Mouse (Mus musculus): Measurements from ENCODE around the gene Plekhg1.
A peak's percentile ranks its signal among the peaks of the same experiment; 100 is the strongest.

The Plekhg1 gene

DNA sequence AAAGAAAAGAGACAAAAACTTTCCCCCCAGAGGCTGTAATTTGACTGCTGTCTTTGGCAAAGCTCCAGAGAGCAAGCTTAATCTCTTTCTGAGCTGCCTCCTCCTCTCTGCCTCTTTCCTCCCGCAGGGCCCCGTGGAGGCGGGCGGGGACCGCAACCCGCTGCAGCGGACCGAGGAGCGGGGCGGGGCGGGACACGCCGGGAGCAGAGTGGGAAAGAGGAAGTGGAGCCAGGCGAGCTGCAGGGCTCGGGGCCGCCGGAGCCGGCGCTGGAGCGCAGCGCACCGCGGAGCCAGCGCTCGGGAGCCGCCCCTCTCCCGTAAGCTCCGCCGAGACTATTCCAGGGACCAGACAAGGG, at the start of gene Plekhg1:
TSS of gene Plekhg1 (plus strand) at position 217 of the 356 bp plus-strand sequence.
- peak; percentile 37 to 71 for DNase-seq (ENCODE audit: low spot score in 2 of 2)

DNA sequence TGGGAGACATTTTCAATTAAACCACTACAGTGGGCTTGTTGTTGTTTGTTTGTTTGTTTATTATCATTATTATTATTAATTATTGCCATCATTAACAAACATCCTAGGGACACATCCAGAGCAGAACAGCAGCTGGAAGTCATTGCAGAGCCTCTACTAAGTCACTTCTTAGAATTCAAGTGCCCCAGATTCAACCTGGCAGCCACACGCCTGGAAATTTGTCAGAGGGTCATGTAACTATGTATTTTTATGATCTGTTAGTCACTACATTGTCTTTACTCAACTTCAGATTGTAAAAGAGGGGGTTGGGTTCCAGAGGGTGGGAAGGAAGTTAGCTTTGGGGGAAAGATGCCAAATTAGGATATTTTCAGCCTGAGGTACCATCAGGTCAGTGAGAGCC, 47.4 kb upstream of the Plekhg1 start:
- DNase-seq (ENCODE audit: low spot score in 2 of 2), result no peak

DNA sequence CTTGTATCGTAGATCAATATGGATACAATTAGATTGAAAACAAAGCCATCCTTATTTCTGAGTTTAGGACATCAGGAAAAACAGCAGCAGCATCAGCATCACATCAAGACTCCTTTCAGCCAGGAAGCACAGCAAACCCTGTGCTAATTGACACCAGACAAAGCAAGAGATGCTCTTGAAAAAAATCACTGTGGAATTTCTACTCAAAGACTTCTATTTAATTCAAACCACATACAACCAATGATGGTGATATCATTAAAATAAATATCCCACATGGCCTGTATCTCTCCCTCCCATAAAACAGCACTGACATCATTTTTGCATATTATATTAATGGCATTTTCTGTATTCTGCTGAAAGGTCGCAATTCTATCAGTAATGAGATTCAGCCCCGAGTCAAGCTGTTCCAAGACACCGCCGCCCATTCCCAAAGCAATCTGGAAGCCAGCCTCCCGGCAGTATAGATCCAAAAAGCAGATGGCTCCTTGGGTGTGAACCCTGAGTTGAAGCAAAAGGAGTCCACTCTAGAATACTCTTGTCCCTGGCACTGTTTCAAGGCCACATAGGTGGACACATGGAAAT, 46.4 kb upstream of the Plekhg1 start:
- DNase-seq (ENCODE audit: low spot score in 2 of 2), result no peak

DNA sequence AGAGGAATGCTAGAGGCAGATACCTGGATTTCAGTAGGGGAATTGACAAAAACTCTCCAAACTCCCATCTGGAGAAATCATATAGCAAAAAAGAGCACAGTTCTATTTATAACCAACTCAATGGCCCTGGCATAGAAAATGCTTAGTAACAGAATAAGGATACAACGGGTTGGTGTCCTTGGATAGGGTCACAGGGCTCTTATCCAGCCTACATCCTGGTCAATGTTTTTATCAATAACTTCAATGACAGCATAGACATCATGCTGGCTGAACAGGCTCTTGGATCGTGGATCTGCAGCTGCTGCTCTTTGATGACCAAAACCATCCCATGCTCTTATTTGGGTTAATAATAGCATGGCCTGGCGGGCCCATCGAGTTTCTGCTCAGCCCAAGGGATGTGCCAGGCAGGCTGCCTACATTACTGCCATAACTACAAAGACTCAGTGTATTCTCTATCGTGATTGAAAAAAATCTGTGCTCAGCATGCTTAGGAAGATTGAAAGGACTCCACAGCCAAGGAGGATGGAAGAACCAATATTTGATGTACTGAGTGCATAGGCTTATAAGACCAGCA, 44.7 kb upstream of the Plekhg1 start:
- DNase-seq (ENCODE audit: low spot score in 2 of 2), result no peak

DNA sequence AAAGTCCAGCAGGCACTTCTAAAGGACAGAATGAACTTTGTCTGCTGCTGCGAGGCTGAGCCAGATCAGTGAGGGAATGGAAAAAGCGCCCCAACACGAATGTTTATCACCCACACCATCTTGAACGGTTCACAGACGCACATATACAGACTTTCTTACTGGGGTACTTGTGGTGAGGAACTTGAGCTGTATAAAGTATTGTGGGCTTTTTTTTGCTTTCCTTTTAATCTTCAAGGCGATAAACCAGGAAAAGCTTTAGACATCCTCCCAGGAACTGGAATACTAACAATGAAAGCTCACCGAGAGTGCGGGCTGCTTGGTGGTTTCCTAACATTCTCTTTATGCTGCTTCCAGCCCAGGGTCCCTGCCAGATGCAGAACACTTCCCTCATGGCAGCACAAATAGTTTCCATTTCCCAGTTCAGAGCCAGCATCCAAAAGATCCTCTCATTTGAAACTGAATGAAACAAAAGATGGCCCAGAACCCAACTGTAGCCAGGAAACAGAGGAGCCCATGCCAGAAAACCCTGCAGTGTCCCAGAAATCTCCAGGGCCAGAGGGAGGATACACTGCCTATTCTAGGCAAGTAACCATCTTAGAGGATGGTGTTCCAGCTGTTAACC, 43.3 kb upstream of the Plekhg1 start:
- DNase-seq (ENCODE audit: low spot score in 2 of 2), result no peak

DNA sequence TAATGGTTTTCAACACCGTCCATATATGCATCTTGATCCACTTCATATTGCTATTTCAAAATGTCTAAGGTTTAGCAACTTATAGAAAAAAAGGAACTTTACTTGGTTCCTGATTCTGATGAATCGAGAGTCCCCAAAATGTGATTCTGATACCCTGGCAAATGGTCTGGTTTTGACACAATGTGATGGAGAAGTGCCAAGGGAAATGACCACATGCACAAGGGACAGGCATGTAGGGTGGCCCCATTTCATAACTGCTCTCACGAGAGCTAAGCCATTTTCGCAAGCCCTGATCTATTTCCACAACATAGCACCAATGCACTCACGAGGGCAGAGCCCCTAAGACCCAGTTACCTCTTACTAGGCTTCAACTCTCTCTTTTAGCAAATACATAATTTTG, 42.7 kb upstream of the Plekhg1 start:
- no peak for DNase-seq (ENCODE audit: low spot score in 2 of 2)

DNA sequence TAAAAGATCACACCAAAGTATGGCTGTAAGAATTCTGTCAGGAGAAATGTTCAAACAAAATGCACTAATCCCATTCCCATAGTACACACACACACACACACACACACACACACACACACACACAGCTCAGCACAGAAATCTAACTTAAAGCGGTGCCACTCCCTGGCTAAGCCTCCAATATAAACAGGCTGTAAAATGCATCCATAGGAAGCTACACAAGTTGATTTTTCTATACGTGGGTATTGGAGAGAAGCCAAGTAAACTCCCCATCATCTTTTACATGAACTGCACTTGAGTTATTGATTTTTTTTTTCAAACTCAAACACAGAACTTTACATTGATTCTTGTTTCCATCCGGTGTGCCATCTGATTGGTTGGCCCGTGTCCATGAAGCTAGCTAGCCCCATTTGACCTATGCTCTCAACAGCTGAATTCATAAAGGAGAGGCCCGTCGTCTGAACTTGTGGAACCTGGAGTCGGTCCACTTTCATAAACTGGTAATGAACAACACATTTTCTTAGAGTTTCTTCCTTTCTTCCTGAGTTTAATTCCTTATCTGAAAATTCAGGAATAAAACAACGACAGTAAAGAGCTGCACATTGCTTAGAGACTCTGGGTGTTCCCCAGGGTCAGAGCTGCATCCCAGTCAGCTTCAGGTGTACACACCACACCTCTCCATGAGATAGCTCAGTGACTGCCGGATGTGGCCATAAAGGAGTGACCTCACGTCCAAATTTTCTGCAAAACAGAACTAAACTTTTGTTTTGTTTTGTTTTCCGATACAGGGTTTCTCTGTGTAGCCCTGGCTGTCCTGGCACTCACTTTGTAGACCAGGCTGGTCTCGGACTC, 39.7 kb upstream of the Plekhg1 start:
- no peak for DNase-seq (ENCODE audit: low spot score in 2 of 2)

DNA sequence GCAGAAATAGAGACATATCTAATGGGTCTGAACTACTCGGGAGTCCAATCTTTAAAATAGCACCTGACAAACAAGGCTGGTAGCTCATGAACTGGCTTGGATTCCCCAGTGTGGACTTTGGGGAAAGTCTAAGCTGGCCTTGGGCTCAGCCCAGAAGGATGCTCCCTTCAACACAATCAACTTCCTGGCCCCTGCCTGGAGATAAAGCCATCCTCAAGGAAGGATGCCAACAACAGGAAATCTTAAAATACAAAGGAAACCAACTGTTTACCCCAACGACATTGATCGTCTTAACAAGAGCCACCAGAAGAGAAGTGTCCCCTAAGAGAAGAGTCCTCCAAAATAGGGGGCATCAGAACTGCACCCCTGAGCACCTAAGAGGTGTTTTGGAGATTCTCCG, 38.3 kb upstream of the Plekhg1 start:
- DNase-seq (ENCODE audit: low spot score in 2 of 2), result no peak

DNA sequence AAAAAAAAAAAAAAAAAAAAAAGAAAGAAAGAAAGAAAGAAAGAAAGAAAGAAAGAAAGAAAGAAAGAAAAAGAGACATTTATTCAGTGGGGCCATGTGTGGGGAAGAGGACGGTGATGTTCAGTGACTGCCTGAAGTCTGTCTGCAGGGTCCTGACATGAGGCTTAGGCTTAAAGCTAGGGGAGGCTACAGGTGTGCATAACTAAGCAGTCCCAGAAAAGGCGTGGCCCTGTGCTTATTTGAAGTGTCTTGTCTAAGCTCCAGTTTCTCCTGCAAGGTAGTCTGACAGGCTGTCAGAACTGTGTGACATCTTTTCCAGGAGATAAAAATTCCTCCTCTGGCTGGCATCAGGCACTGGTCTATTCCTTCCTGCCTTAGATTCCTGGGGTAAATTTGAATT, 37.6 kb upstream of the Plekhg1 start:
- DNase-seq (ENCODE audit: low spot score in 2 of 2), result no peak

DNA sequence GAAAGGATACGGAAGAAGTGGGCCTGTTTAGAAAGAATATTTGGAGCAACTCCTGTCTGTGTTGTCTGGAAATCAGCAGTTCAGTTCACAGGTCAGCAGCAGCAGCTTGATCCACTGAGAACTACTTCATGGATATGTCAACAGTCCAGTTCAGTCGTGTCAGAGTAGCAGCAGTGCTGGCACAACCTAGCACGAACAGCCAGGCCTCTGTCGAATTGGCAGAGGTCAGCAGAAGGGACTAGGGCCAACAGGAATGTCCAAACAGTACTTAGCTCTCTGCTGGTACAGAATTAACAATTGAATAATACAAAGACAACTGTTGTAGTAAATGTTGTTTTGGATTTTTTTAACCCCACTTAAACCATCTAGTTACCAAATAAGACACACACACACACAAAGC, 33.9 kb upstream of the Plekhg1 start:
- no peak for DNase-seq (ENCODE audit: low spot score in 2 of 2)

DNA sequence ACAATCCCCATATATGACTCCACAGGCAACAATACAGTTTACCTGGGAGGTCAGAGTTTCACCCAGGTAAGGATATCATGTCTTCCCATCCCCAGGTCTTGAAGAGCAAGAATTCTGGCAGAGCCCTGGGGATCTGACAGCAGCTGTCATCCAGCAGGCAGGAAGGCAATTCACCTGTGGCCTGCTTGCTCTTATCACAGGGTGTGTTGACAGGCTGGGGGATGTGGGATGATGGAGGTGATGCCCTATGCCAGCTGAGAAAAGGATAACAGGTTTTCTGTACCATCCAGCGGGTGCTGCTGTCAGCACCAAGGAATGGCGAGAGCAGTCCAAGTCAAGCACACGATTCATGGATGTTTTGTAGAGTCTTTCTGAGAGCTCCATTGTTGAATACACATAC, 30.1 kb upstream of the Plekhg1 start:
- DNase-seq (ENCODE audit: low spot score in 2 of 2), result no peak

DNA sequence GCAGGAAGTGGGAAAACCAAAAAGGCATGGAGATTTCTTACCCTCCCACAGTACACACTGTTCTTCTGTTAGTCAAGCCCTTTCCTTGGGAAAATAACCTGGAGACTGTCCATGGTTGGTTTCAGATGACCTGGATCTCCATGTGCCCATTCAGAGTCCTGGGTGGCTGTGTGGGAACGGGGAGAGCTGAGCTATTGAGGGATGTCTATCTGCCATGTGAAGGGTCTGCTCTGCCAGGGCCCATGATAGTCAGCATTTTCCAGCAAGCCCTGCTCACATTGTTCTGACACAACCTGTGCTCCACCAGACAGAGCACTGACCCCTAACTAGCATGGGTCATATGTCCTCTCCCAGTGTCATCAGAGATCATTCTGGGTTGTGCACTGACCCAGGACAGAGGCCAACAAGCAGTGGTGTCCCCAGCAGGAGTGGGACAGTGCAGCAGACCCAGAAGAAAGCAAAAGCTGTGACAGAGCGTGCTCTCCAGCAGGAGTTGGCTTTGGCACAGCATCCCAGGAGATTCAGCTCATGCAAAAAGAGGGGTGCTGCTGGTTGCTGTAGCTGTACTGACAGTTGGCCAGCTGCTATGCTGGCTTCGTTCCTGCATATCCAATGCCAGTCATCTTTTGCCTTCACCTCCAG, 24.7 kb upstream of the Plekhg1 start:
- DNase-seq (ENCODE audit: low spot score in 2 of 2), result peak in 1 of 2 experiments; percentile 32

DNA sequence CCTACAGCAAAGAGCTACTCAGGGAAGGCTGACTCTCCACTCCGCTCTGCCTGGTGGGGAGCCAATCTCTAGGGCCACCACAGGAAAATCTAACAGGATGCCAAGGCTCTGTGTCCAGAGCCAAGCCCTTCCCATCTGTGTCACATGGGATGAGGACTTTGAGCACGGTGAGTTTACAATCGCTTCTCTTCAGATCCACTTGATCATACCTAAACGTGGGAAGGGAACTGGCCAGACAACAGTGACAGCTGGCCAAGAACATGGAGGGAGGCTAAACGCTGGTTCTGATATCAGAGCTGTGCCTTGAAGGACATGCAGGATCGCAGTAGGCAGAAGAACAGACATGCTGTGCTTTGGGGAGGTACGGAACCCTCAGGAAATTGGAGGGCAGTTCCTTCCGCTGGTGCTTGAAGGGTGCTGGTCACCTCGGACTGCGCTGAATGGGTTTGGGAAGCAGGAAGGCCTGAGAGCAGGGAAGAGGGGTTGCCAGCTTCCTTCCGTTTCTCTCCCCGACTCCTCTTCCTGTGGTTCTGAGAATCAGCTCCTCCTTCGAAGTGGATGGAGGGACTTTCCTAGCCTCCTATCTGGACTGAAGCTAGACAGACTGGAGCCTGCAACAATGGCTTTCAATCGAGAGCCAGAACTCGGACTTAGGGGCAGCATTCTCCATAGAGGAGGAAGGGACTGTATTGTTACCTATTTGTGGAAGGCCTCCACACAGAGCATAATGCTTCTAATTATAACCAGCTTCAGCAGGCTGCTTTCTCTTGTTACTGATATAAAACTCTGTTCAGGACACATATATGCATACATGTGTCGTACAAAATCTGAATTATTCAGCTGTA, 21.9 kb upstream of the Plekhg1 start:
- peak in 1 of 2 experiments; percentile 28 for DNase-seq (ENCODE audit: low spot score in 2 of 2)

DNA sequence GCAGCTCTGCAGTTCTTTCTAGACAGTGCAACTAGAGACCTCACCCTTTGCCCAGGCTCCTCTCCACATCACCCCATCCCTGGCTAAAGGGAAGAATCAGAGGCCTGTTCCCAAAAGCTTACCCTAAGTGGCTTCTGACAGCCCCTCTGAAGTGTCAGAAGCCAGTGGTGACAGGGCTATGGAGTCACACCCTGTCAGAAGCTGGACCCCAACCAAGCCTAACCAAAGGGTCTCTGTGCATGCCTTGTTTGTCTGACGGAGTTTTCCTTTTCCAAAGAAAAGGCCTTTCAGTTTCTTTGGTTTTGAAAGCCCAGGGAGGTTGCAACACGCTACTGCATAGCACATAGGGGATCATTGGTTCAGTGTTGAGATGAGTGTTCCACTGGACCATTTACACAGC, 19.9 kb upstream of the Plekhg1 start:
- no peak for DNase-seq (ENCODE audit: low spot score in 2 of 2)

DNA sequence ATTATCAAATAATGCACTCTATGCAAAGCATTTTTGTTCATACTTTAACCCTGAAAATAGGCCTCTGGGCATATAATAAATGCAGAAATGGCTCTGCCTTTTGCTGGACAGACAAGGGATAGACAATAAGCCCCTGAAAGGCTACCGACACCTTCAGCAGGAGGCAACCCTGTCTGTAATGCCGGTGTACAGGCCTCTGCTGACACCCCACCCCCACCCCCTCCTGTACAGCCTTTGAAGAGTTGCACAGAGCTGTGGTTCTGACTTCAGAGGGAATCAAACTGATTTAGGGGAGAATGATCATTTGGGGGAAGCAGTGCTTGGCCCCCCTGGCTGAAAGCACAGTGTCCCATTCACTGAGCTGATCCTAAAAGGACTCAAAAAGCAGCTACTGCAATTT, 17.8 kb upstream of the Plekhg1 start:
- no peak for DNase-seq (ENCODE audit: low spot score in 2 of 2)

DNA sequence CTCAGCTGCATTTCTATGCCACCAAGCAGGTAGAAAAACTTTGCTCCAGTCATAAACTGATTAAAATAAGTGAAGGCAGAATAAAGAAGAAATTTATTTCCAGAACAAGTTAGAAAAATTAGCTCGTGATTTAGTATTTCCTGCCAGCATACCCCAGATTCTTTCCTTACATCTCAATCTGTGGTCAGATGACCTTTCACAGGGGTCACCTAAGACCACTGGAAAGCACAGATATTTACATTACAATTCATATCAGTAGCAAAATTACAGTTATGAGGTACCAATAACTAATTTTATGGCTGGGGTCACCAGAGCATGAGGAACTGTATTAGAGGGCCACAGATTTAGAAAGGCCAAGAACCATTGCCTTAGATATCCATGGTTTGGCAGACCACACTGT, 15.5 kb upstream of the Plekhg1 start:
- no peak for DNase-seq (ENCODE audit: low spot score in 2 of 2)

DNA sequence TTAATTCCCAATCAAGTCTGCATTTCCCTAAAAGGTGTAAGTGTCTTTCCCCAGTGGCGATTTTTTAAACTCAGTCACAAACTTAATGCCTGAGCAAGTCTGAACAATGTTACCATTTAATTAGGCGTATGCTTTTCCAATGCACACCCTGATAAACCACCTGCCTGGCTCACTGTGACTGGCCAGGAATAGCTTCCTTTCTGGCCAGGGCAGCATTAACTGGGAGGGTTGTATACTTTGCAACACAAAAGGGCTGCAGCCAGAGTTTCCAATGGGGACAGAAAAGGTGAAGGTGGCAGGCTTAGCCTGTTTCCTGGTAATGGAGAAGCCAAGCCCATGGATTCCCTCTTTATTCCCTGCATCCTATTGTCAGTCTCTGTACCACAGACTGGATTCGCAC, 10.5 kb upstream of the Plekhg1 start:
- no peak for DNase-seq (ENCODE audit: low spot score in 2 of 2)

DNA sequence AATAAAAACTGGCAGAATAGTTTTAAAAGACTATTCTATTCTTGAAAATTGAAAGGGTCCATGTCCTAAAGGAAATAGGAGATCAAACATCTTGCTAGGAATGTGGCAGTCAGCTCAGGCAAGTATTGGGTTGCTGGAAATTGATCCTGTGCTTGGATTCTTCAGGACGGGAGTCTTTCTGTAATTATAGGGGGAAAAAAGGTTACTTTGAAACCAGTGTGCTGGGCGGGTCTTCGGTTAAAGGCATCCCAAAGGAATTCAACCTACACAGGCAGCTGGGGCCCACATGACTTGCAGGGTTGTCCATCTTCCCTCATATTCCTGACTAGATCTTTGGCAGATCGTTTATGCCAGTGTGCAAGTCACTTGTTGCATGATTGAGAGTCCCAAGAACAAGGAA, 9.8 kb upstream of the Plekhg1 start:
- DNase-seq (ENCODE audit: low spot score in 2 of 2), result no peak

DNA sequence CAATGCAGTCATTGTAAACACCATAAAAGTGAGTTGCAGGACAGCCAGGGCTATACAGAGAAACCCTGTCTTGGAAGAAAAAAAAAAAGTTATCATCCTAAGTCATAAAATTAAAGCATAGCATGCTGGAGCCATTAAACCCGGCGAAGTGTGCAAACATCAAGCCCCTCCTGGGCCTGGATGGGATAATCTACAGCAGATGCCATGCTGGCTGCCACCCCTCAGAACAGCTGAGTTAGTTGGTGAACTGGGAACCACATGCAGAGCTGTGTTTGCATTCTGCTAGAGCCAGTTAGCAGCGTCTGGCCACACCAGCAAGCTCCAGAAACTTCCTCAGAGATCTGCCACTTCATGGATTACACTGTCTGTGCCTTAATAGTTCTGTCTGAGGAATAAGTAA, 3.1 kb upstream of the Plekhg1 start:
- DNase-seq (ENCODE audit: low spot score in 2 of 2), result no peak

DNA sequence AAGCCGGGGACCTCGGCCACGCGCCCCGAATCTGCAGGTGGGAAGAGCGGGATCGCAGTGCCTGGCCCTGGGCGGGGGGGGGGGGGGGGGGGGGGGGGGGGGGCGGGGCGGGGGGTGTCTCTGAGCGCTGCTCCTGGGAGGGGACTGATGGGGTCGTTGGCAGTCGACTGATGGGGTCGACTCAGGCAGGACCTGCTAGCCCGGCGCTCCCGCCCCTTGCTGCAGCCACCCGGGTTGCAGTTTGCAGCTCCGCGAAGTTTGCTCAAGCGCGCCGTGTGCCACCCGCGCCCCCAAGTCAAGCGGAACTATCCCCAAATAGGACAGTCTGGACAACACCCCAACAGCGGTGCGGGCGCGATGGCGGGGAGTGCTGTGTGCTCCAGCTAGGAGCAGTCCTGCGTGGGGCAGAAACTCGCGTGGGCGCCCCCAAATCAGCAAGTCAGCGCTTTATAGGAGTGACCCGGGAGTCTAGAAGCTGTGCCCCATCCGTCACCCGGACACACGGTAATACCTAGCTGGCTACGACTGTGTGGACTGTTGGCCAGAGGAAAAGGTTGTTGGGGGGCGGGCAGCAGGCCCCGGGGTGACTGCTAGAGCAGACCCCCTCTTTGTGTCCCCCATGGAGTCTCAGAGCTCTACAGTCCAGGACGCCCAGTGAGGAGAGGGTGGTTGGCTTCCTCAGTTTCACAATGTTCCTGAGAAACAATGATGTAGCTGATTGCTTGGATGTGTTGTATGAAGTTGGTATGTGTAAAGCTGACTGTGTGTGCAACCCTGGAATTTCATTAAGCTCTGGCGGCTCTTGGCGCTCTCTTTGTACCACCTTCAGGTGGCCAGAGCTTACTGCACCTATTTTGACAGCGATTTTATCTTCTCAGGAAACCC, 582 bp downstream of the Plekhg1 start:
- DNase-seq (ENCODE audit: low spot score in 2 of 2), result peak in 1 of 2 experiments; percentile 35

All from cerebellum, postnatal 4 days (tissue).